Mouse (Mus musculus) brain, embryonic 18.5 days (tissue): ENCODE measurements around the gene Cdc42bpa.
"Not testable (repeated sequence)": the region's sequence is repeated elsewhere in the genome, so short reads cannot be mapped to it uniquely, and the experiment has no call there.

Source experiments
- DNase-seq: peaks from one replicate; pipeline ENCODE4 v3.0.0-alpha.2; 2012; ENCODE audit warnings: low read depth, low spot score

The Cdc42bpa gene

DNA sequence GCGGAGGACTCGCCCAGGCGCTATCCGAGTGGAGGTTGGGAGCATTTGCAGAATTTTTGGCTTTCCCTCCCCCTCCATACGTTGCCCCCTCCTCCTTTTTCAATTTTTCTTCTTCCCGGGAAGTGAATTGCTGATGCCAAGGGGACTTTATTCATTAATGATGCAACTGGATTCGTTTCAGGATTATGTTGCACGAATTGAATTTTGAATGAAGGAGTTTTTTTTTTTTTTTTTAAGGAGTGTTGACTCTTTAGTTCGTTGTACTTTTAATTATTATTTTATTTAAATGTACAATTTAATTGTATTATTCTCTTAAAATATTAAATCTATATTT lies 238 bp downstream of the Cdc42bpa start:
- DNase-seq, result peak; percentile 16

DNA sequence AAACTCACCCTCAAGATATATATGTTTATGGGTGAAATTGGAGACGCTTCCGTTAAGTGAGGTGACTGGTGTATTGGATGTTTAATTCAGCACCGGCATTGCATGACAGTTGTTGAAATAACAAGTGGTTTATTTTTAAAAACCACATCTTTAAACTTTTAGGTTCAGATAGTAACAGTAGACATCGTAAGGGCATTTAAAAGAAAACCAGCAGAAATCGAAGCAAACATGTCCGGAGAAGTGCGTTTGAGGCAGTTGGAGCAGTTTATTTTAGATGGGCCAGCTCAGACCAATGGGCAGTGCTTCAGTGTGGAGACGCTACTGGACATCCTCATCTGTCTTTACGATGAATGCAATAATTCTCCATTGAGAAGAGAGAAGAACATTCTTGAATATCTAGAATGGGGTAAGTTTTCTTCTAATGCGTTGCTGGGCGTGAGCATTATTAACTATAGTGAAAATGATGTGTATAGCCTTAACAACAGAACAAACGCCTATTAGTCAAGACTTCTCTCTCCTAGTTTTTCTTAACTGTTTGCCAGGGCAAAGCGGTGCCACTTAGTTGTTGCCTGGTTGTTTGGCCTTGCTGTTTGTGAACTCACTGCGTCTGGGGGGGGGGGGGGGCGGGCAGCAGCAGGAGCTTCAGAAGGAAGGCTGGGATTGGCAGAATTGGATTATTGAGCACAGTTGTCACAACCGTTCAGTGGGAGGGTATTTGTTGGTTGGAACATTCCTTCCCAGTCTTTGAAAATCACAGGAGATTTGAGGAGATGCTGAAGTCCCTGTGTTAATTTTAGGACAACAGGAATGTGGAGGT lies 818 bp downstream of the Cdc42bpa start:
- DNase-seq, result no peak

DNA sequence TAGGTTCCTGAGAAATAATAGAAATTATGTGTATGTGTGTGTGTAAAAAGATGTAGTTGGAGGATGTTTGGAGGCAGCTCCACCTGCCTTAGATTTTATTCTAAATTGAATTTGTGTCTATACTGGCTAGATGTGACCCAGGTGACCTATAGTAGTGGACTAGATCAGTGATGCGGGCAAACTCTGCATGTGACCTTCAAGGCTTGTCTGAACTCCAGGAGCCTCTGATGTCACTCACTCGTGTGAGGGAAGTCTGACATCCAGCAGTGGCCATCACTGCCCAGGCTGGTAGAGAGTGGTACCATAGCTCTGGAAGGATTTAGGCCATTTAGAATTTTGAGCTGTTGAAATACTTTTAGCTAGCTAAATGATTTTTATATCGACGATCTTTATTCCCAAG lies 1.5 kb downstream of the Cdc42bpa start:
- no peak for DNase-seq

DNA sequence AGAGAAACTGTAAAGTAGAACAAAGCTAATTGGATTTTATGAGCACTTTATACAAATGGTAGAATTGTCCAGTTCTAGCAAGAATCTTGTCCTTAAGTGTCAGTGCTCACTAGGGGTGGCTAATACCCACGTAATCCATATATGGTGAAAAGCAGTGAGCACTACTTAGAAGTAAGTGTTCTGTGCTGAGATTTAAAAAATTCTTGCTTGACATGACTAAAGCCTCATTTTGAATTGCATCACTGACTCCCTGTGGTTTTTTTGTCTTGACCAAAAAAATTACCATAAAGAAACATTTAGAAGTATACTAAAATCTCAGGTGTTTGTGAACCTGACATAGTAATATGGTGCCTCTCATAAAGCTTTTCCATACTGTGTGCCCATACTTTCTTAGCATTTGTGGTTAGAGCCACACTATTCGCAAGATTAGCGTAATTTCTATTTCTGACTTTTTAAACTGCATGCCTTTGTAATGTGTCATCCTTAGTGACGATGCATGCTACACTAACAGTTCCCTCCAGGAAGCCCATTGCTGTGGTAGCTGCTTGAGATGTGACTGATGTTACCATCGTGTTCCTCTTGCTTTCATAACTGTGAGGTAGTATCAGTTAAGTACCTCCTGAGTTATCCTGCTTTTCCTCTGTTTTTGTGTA lies 9.6 kb downstream of the Cdc42bpa start:
- DNase-seq, result no peak

DNA sequence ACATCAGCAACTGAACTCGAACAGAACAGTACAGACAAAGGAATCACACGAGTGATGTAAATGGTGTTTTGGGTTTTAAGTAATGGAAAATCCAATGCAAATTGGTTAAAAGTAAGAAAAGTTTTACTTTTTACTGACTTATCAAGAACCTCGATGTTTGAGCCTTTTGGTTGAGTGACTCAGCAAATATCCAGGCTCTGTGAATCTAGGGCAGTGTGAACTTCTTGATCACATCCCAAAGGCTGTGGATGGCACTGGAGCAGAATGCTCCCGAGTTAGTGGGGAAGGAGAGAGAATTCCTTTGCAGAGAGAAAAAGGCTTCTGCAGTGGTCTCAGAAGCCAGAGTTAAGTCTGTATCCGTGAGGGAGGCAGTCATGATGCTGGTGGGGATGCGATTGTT lies 14.7 kb downstream of the Cdc42bpa start:
- no peak for DNase-seq

DNA sequence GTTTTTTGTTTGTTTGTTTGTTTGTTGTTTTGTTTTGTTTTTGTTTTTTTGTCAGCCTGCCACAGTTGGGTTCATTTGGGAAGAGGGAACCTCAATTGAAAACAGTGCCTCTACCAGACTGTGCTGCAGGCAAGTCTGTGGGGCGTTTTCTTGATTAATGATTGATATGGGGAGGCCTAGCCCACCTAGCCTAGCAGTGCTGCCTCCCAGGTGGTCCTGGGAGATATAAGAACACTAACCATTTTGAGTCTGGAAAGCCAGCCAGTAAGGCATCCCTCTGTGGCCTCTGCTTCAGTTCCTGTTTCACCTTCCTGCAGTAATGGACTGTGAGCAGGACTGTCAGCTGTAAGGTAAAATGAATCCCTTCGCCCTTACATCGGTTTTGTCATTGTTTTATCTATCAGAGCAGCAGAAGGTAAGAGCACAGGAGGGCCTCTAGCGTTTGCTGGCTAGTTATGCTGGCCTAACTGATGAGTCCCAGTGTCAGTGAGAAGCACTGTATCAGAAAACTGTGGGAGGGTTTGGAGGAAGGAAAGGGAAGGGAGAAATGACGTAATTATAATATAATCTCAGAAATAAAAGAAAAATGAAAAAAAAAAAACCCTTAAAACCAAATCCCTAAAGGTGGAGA lies 15.5 kb downstream of the Cdc42bpa start:
- no peak for DNase-seq

DNA sequence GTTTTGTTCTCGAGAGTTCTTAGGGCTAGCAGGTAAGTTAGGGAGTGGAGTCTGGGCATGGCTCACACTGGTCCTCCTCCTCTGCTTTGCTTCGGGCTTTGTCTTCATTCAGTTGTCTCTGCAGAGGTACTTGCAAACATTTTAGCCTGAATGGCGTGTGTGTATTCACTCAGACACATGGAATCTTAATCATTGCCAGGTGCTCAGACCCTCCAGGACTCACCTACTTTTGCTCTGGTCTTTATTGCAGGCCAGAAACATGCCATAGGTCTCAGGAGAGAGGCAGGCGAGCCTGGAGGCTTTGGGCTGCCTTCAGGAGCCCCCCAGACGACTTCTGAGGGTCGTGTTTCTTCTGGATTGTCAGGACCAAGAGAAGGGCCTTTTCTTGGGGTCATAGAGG lies 17.2 kb downstream of the Cdc42bpa start:
- no peak for DNase-seq

DNA sequence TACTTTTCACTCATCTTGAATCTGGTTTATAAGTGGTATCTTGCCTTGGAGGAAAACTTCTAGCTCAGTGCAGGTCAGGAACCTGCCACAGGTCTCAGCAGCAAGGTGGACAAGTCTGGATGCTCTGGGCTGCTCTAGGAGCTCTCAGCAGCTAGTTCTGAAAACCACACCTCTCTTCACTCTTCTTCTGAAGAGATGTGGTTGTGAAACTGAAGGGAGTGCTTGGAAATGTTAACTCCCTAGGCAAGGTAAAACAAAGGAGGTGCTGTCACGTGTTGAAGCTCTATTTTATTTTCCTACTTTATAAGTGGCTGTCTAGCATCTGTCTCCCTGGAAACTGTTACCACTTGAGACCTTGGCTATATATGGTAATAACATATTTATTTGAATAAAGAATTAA lies 18.5 kb downstream of the Cdc42bpa start:
- DNase-seq, result no peak

DNA sequence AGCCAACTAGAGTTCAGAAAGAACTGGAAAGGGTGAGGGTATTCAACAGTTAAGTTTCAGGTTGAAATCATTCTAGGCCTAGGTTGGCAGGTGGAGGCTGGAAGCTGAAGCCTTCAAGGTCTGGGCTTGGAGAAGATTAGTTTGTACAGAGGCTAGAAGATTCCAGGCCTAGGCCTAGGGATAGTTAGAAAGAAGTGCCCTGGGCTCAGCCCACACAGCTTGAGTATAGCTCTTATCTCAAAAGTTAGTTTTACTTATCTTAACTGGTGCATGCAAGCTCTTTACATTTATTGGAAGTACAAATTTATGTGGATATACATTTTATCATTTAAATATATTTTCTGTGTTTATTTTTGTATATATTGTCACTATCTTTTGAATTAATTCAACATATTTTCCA lies 21.4 kb downstream of the Cdc42bpa start:
- DNase-seq, result no peak

DNA sequence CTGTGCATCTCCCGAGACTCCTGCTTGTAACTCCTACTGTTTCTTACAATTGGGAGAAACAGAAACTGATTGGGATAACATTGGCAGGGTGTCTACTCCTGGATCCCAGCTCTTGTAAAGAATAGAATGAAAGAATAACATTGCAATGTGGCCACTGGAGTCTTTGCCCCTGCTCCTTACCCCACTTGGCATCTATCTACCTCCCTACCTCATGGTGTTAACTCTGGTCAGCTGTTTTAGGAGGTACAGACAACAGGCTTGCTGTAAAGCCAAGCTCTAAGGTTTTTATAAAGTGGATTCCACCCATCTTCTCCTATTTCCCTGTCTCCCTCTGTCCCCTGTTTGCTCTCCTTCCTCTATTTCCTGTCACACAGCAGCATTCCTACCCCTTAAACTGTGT lies 21.9 kb downstream of the Cdc42bpa start:
- DNase-seq, result no peak

DNA sequence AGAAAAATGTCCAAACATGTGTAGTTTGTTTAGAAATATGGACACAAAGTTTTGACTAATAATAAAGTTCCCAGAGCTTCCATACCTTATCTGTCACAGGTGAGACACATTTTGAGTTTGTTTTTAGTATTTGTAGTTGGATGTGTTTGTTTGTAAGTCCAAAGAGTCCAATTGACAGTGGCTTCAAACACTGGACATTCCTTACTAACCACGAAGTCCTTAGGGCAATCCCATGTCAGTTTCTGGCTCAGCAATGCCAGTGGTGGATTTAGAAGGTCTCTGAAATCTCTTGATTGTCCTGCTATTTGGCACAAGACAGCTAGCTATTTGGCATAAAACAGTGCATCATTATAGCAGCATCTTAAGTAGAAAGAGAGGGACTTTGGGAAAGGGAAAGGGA lies 22.7 kb downstream of the Cdc42bpa start:
- DNase-seq, result no peak

DNA sequence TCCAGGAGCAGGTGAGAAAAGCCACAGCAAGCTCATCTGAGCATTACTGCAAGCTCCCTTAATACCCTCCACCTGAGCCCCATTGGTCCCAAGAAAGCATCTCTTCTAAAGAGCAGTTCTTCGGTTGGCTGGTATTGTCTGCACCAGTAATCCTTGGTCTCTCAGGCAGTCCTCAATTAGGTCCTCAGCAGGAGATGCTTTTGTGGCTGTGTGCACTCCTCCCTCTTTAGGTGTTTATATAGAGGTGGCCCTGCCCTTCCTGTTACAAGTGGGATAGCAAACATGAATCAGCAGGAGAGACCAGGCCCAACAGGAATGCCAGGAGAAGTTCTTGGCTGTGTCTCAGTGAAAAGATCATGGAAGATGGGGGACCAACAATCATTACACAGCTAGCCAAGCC lies 23.9 kb downstream of the Cdc42bpa start:
- DNase-seq, result no peak

DNA sequence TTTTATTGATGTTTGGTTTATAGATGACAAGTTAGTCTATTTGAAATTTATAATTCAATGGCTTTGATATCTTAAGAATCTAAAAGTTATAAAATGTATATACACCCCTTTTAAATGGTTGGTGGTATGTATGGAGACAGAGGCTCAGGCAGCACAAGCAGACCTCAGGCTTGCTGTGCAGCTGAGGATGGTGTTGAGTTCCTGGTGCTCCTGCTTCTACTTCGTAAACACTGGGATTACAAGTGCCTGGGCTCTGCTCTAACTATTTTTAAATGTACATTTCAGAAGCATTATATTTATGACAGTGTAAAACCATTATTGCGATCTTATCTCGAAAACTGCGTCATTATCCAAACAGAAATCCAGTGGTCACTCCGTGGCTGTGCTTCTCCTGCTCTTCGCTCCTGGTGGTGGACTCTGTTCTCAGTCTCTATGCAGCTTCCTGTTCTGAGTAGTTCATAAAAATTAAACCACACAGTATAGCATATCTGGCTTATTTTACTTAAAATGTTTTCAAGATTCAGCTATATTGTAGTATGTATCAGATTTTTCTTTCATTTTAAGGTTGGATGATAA lies 31.5 kb downstream of the Cdc42bpa start:
- DNase-seq, result no peak

DNA sequence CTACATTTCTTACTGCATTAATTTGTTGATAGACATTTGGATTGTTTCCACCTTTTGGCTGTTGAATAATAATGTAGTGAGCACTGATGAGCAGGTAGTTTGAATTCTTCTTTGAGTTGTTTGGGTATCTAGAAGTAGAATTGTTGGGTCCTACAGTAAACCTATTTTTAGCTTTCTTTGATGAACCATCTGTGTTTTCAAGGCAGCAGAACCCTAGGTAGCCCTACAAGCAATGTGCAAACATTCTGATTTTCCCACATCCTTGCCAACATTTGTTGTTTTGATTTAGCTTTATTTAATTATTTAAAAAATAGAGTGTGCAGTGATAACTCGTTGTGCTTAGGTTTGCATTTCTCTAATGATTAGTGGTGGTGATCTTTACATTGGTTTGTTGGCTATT lies 32.0 kb downstream of the Cdc42bpa start:
- no peak for DNase-seq

DNA sequence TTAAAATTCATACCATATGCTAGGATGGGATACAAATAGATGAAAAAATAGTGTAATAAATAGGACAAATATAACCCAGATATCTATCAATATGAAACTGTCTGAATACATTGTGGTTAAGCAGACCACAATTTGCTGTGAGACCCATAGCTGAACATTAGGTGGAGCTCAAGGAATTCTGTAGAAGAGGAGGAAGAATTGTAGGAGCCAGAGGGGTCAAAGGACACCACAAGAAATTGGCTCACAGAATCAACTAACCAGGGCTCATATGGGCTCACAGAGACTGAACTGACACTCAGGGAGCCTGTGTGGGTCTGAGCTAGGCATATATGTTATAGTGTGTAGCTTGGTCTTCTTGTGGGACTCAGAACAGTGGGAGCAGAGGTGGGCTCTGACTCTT lies 47.8 kb downstream of the Cdc42bpa start:
- no peak for DNase-seq

DNA sequence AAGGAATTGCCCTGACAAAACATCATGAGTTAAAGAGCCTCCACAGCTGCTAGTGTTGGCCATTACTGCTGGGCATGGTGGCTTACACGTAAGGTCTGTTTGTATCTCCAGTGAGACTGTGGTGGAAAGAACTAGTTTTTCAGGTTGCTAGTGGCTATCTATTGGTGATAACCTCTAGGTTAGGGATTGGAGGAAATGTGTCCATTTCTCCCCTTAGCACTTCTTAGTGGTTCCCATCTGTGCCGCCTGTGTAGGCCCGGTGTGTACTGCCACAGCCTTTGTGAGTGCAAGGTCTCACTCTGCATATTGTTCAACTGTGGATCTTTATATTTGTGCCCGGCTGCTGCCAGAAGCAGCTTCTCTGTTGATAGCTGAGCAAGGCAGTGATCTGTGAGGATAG lies 53.2 kb downstream of the Cdc42bpa start:
- no peak for DNase-seq

DNA sequence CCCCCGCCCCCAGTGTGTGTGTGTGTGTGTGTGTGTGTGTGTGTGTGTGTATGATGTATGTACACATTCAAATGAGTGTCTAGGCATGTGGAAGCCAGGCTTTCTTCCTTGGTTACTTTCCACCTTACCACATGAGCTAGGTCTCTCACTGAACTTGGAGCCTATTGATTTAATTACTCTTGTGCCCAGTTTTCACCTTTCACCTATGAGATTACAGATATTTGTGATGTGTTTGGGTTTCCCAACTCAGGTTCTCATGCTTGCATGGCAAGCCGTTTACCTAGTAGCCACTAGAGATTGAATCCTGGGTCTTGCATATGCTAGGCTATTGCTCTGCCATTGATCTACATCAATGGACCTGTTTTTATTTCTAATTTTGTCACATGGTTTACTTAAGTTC lies 57.9 kb downstream of the Cdc42bpa start:
- DNase-seq, result no peak

DNA sequence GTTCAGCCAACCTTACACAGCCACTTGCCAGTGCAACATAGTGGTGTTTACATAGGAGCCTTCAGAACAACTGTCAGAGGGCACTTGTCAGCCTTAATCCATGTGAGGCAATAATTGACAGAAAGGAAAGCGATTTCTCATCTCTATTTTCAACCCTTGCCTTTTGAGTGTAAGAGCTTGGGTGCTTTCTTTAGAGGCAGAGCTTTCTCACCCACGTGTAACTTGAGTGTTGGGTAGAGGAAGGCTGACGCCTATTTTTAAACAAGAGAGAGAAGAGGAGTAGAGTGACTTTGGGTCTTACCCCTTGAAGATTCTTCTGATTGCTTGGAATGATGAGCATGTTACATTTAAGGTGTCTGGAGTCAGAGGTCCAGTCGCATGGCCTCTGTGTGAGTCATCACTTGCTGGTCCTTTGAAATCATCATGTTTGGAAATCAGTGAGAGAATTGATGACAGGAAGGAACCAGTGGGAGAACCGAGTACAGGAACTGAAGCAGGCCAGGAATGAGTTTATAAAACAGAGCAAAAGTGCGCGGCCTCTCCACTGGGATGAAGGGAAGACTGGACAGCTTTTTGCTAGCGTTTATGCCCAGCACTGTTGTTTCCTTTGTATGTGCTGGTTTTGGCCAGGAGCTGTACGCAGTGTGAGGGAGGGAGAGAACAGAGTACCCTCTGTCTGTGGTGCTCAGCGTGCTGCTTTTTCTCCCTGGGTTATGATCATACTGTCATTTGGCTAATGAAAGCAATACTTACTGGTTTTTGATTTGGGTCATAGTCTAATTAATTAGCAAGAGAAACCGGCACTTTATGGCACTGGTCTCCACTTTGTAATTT lies 61.4 kb downstream of the Cdc42bpa start:
- no peak for DNase-seq

DNA sequence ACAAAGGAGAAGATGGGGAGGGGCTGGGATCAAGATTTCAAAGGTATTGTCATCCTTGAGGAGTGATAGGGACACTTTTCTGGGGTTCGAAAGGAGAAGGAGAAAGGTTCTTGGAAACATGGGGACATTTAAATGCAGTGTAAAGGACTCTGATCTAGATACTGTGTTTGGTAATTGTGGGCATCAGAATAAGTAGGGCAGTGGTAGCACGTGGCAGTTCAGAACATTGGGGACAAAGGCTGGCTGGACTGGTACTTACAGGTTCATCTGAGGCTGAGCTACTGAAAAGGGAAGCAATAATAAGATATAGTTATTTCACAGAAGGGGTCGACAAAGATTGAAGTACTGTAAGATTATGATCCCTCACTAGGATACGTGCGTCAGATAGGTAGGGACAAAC lies 63.2 kb downstream of the Cdc42bpa start:
- DNase-seq, result no peak

DNA sequence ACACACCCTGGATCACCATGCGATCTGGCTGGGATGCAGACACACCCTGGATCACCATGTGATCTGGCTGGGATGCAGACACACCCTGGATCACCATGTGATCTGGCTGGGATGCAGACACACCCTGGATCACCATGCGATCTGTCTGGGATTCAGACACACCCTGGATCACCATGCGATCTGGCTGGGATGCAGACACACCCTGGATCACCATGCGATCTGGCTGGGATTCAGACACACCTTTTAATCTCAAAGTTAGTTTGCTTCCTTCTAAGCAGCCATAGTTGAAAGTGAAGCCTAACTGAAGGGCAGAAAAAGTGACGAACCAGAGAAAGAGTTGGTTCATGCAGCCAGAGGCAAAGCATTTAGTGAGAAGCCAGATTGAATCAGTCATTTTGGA lies 69.6 kb downstream of the Cdc42bpa start:
- not testable (repeated sequence) for DNase-seq

DNA sequence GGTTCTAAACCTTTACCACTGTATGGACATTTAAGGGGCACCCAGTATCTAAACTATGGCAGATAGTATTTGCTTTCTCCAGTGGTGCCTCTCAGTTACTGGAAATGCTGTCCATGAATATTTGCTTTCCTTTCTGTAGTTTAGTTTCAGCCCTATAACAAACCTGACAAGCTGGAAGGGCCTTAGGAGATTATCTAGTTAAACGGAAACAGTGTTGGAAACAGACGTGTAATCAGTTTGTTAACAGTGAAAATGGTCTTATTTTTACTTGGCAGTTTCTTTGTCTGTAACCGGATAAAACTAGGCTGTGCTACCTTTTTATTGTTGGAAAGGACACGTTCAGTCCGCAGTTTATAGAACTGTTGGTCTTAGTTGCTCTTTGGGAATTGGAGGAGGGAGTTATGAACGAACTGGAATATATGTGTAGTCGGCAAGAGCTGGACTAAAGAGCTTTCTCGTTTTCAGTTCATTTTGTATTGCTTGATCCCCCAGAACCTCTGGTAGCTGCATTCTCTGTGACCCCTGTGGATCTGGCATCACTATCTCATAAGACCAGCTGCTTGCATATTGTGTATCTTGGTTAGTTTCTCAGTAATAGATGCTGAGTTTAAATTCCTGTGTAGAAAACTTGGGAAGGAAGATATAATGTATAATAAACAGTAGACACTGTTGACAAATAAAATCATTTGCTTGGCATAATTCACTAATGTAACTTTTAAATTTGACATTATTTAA lies 70.5 kb downstream of the Cdc42bpa start:
- DNase-seq, result no peak
